Mouse (Mus musculus) neutrophil, adult 59 days (primary cell): Measurements from ENCODE around the gene Hoxc6. TPM values are rescaled to one million over a fixed set of nuclear protein-coding genes. Genes with fewer than 3 reads are reported as not detected.

Source experiments
- total RNA-seq, 2 experiments: library from RNA; stranded (reverse); gene quantifications; 1 replicate in 1 of 2; 2 replicates in 1 of 2; pipeline ENCODE4 v1.2.4; 2023

Hoxc6 gene
- total RNA-seq, result 1 to 10 TPM in 1 of 2 experiments, not detected in 1; 1.6 TPM

DNA sequence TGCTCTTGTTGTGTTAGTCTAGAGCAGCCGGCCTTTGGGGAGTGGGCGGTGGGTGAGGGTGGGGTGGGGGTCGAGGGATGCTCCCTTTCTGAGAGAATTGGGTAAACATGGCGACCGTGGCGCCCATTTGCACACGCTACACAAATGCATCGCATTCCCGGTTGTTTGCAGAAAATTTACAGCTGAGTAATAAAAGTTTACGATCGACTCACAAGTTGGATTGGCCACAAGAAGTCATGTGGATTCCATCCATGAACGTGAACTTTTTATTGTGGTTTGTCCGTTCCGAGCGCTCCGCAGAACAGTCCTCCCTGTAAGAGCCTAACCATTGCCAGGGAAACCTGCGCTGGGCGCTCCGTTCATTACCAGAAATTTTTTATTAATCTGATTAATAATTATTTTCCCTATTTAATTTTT lies at the start of gene Hoxc6:
Gene Hoxc6, plus strand, starts transcription at position 319 of the 417 bp plus-strand sequence.

DNA sequence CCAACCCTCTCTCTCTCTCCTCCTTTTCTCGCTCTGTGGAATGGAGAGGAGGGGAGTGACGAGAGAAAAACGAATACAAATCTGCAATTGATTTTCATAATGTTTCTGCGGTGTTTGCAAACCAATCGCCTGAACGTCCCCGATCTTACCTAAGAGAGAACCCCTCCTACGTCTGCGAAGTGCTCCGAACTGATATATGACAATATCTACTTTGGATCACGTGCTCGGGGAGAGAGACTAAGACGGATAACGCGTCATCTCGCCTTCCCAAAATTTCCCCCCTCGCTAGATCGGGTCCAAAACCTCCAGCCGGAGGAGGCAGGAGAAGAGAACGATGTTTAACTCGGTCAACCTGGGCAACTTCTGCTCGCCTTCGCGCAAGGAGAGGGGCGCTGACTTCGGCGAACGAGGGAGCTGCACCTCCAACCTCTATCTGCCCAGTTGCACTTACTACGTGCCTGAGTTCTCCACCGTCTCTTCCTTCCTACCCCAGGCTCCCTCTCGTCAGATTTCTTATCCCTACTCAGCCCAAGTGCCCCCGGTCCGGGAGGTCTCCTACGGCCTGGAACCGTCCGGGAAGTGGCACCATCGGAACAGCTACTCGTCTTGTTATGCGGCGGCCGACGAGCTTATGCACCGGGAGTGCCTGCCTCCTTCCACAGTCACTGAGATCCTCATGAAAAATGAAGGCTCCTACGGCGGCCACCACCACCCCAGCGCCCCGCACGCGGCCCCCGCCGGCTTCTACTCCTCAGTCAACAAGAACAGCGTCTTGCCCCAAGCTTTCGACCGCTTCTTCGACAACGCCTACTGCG lies 43.7 kb upstream of the Hoxc6 start, which contains the start of gene Hoxc11:
Gene Hoxc11, plus strand, starts transcription at position 236 of the 815 bp plus-strand sequence.

DNA sequence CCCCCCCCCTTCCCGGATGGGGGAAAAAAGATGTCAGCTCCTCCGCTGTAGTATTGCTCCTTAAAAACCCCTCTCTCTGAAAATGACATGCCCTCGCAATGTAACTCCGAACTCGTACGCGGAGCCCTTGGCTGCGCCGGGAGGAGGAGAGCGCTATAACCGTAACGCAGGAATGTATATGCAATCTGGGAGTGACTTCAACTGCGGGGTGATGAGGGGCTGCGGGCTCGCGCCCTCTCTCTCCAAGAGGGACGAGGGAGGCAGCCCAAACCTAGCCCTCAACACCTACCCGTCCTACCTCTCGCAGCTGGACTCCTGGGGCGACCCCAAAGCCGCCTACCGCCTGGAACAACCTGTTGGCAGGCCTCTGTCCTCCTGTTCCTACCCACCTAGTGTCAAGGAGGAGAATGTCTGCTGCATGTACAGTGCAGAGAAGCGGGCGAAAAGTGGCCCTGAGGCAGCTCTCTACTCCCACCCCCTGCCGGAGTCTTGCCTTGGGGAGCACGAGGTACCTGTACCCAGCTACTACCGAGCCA lies 31.2 kb upstream of the Hoxc6 start, which contains the start of gene Hoxc10:
Gene Hoxc10, plus strand, starts transcription at position 21 of the 536 bp plus-strand sequence.

DNA sequence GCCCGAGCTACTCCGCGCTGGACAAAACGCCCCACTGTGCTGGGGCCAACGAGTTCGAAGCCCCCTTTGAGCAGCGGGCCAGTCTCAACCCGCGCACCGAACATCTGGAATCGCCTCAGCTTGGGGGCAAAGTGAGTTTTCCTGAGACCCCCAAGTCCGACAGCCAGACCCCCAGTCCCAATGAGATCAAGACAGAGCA lies 30.8 kb upstream of the Hoxc6 start, which contains the start of gene Hoxc5:
Gene Hoxc5, plus strand, starts transcription at position 132 of the 199 bp plus-strand sequence.

DNA sequence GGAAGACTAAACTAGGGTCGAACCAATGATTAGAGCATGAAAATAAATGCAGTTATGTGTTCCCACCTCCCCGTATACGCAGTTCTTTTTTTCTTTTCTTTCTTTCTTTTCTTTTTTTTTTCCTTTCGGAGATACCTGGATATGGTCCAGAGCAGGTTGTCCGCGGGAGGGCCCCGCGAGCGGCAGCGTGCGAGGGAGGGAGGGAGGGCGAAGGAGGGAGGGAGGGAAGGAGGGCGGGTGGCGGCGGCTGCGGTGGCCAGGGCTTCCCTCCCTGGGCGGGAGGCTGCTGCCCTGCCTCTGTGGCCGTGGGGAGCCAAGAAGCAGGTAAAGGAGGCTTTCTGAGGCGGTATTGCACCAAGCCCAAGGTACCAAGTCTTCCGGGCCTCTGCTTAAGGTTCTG lies 21.9 kb upstream of the Hoxc6 start, which contains the start of gene Hoxc9:
Gene Hoxc9, plus strand, starts transcription at position 269 of the 400 bp plus-strand sequence.

DNA sequence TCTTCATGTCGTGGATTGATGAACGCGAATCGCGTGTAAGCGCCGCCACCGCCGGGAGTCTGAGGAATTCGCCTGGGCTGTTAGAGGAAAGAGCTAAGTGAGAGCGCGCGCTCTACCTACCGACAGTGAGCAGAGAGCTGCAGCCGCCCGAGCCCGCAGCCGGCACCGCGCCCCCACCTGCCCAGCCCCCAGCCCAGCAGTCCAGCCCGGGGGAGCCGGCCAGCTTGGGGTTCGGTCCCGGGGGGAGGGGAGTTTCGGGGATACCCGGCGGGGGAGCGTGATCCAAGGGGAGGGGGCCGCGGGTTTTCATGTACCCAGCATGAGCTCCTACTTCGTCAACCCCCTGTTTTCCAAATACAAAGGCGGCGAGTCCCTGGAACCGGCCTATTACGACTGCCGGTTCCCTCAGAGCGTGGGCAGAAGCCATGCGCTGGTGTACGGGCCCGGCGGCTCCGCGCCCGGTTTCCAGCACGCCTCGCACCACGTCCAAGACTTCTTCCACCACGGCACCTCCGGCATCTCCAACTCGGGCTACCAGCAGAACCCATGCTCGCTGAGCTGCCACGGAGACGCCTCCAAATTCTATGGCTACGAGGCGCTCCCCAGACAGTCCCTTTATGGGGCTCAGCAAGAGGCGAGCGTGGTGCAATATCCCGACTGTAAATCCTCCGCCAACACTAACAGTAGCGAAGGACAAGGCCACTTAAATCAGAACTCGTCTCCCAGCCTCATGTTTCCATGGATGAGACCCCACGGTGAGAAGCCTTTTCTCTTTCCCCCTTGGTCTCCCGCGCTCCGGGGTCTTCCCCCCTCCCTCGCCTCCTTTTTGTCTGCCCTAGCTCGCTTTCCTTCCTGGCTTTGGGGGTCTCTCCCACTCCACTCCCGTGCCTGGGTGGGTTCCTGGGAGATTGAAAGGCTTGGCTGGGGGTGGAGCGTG lies 7.3 kb upstream of the Hoxc6 start, which contains the start of gene Hoxc8:
Gene Hoxc8, plus strand, starts transcription at position 147 of the 937 bp plus-strand sequence.

DNA sequence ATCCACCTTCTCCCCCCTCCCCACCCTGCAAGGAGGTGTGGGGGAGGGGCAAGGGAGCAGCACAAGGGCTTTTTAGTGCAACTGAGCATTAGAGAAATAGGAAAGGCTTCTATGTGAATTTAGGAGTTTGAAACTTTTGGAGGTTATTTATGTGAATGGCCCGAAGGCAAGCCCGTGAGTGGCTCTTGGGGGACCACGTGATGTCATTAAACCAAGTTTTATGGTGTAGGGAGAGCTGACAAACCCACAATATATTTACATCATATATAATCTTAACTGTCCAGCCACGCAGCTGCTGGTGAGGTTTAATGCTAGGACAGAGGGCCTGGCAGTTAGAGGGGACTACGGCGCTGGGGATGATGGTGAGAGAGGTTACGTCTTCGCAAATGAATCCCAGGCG lies 20.6 kb downstream of the Hoxc6 start, which contains the start of gene Hoxc4:
Gene Hoxc4, plus strand, starts transcription at position 299 of the 400 bp plus-strand sequence.

Other genes with a start within 250 kb of the Hoxc6 start
- not detected for gene Hoxc13, start 77.2 kb upstream of the Hoxc6 start, total RNA-seq
- not detected for gene Hoxc12, start 61.5 kb upstream of the Hoxc6 start, total RNA-seq
- not detected for gene Hoxc11, start 43.8 kb upstream of the Hoxc6 start, total RNA-seq
- not detected for gene Hoxc10, start 31.5 kb upstream of the Hoxc6 start, total RNA-seq
- gene Hoxc5, start 30.8 kb upstream of the Hoxc6 start, total RNA-seq, result not detected
- gene Hoxc9, start 21.8 kb upstream of the Hoxc6 start, total RNA-seq, result under 1 TPM in 1 of 2 experiments, not detected in 1; 0.13 TPM
- not detected for gene Hoxc8, start 7.7 kb upstream of the Hoxc6 start, total RNA-seq
- gene Hoxc4, start 20.7 kb downstream of the Hoxc6 start, total RNA-seq, result under 1 TPM in 1 of 2 experiments, not detected in 1; 0.18 TPM
- 1 to 10 TPM; 2.2 to 4.1 TPM for gene Smug1, start 168.8 kb downstream of the Hoxc6 start, total RNA-seq
- 10 to 100 TPM; 38.5 to 38.9 TPM for gene Cbx5, start 241.6 kb downstream of the Hoxc6 start, total RNA-seq
- 100 to 1,000 TPM; 216 to 267 TPM for gene Hnrnpa1, start 242.2 kb downstream of the Hoxc6 start, total RNA-seq